Mouse (Mus musculus): ENCODE measurements at regions not wholly inside any gene's neighbourhood (a gene's known extent, or its start where the extent isn't known, plus 50 kb on each side); places are given as distances from the start of the nearest gene placed in this dataset.

DNA sequence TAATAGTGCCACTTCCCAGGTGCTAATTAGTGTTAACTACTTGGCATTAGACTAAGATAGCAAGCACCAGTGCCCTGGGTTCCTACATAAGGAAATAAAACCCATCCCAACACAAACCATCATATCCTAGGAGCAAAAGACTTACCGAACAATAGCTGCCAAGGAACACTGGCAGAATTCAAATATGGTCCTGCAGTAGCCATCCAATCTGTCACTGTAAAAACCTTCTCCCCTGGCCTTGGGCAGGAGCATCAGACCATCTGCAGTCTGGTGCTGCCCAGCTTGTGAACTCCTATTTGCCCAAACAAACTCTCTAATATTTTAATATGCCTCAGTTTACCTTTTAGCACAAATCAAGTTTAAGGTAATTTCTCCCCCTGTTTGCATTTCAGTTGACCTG lies 137.9 kb upstream of the Nabp1 start:
- Histone ChIP-seq H3K4me1 (peaks cover 25% of the 10 kb centered on the region), H3K27me3 (ENCODE audit: poor library complexity, severe bottlenecking) (peaks cover 11% of the 10 kb centered on the region; the same call in 1 of the 2 replicates), H3K27ac (no peak overlapping the region), H3K4me3 (no peak overlapping the region), H3K9me3 (no peaks in the 10 kb centered on the region), H3K36me3 (replicated peaks) (no peaks in the 10 kb centered on the region)
- no peak for DNase-seq (ENCODE audit: extremely low spot score, low spot score)
- WGBS = 97% methylated on average over 1 of the region's 1 CpGs

DNA sequence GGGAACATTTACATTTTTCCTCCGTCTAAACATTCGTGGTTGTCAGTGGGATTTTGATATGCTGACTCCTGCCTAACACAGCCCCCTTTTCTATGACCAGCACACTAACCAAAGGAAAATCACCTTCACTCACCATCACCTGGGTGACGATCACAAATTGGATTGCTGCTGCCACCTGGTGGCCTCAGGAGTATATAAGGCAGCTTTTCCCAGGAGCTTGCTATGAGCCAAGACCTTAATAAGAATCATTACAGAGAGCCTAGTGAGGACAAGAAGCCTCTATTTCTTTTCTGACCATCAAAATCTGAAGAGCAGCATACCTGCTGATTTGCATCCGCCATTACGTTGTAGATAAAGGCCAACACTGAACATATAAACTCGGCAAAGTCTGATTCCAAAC lies 137.3 kb upstream of the Nabp1 start:
- H3K4me1 ChIP-seq = peaks cover 23% of the 10 kb centered on the region
- no peaks in the 10 kb centered on the region for H3K9me3 ChIP-seq
- no peaks in the 10 kb centered on the region for H3K36me3 ChIP-seq (replicated peaks)
- no peak overlapping the region for H3K27ac ChIP-seq
- WGBS = 24% methylated on average over 6 of the region's 6 CpGs
- peaks cover 11% of the 10 kb centered on the region; the same call in 1 of the 2 replicates for H3K27me3 ChIP-seq (ENCODE audit: poor library complexity, severe bottlenecking)
- no peak overlapping the region for H3K4me3 ChIP-seq
- DNase-seq (ENCODE audit: extremely low spot score, low spot score) = peak; percentile 39

DNA sequence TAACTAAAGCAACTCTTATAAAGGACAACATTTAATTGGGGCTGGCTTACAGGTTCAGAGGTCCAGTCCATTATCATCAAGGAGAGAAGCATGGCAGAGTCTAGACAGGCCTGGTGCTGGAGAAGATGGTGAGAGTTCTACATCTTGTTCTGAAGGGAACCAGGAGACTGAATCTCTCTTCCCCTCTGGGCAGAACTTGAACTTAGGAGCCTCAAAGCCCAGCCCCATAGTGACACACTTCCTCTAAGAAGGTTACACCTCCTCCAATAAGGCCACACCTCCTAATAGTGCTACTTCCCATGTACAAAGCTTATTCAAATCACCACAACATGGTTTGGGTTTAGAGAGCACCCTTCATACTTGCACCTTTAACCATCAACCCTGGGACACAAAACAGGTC lies 136.5 kb upstream of the Nabp1 start:
- peaks cover 11% of the 10 kb centered on the region; the same call in 1 of the 2 replicates for H3K27me3 ChIP-seq (ENCODE audit: poor library complexity, severe bottlenecking)
- peaks cover 23% of the 10 kb centered on the region for H3K4me1 ChIP-seq
- no peaks in the 10 kb centered on the region for H3K36me3 ChIP-seq (replicated peaks)
- H3K4me3 ChIP-seq = no peak overlapping the region
- no peaks in the 10 kb centered on the region for H3K9me3 ChIP-seq
- H3K27ac ChIP-seq = no peak overlapping the region
- no peak for DNase-seq (ENCODE audit: extremely low spot score, low spot score)

DNA sequence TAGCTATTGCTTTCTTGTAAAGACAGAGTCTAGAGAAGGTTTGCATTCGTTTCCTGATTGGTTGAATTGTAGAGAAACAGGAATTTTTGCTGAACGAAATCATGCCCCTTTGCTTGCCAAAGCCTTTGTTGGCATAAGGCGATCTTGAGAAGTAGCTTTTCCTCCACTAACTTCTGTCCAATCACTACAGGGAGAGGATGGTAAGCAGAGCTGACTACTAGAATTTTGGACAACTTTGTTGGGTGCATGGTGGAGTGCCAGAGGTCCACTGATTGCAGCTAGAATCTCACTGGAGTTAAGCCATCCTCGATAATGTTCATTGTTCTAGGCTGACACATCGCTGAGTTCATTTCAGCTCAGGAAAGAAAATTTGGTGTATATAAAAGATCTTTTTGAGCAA lies 131.1 kb upstream of the Nabp1 start:
- H3K27ac ChIP-seq = no peak overlapping the region
- 88% methylated on average over 5 of the region's 5 CpGs for WGBS
- peaks cover 20% of the 10 kb centered on the region for H3K4me1 ChIP-seq
- no peaks in the 10 kb centered on the region for H3K9me3 ChIP-seq
- H3K4me3 ChIP-seq = no peak overlapping the region
- DNase-seq (ENCODE audit: extremely low spot score, low spot score) = no peak
- H3K27me3 ChIP-seq (ENCODE audit: poor library complexity, severe bottlenecking) = no peaks in the 10 kb centered on the region
- no peaks in the 10 kb centered on the region for H3K36me3 ChIP-seq (replicated peaks)

DNA sequence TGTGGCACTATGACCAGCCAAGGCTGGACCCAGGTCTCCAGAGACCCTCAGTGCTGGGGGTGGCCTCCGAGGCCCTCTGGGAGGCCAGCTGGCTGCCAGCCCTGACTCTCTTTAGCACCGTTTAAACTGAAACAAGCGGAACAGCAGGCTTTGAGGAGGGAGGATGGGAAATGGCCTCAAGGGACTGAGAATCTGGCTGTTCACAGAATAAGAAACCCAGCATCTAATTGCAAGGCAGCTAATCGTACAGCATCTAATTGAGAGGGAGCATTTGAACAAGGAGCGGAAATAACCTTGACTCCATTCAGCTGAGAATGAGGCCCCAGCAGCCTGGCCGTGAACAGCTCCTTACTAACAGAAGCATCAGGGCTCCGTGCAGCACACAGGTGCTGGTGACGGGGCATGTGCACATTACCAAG lies 129.2 kb upstream of the Nabp1 start:
- no peaks in the 10 kb centered on the region for H3K36me3 ChIP-seq (replicated peaks)
- no peak overlapping the region for H3K4me3 ChIP-seq
- WGBS = 45% methylated on average over 8 of the region's 8 CpGs
- no peaks in the 10 kb centered on the region for H3K9me3 ChIP-seq
- peaks cover 20% of the 10 kb centered on the region for H3K4me1 ChIP-seq
- peak overlapping the region; percentile 65; the same call in 1 of the 2 replicates for H3K27ac ChIP-seq
- DNase-seq (ENCODE audit: extremely low spot score, low spot score) = no peak
- no peaks in the 10 kb centered on the region for H3K27me3 ChIP-seq (ENCODE audit: poor library complexity, severe bottlenecking)

DNA sequence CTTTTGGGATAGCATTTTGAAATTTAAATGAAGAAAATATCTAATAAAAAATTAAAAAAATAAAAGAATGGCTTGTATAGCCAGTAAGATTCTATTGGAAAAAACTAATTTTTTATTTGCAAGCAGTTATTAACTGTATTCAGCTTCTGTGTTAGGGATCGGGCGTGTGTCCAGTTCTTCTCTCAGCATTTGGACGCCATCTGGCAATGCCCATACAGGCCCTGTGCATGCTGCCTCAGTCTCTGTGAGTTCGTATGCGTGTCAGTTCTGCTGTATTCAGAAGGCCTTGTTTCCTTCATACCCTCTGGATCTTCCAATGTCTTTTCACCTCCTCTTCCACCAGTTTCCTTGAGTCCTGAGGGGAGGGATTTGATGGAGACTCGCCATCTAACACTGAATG lies 123.8 kb upstream of the Nabp1 start:
- H3K4me3 ChIP-seq = no peak overlapping the region
- H3K27ac ChIP-seq = no peak overlapping the region
- H3K36me3 ChIP-seq (replicated peaks) = no peaks in the 10 kb centered on the region
- 91% methylated on average over 6 of the region's 6 CpGs for WGBS
- peaks cover 4% of the 10 kb centered on the region for H3K4me1 ChIP-seq
- no peaks in the 10 kb centered on the region for H3K9me3 ChIP-seq
- no peaks in the 10 kb centered on the region for H3K27me3 ChIP-seq (ENCODE audit: poor library complexity, severe bottlenecking)
- no peak for DNase-seq (ENCODE audit: extremely low spot score, low spot score)

DNA sequence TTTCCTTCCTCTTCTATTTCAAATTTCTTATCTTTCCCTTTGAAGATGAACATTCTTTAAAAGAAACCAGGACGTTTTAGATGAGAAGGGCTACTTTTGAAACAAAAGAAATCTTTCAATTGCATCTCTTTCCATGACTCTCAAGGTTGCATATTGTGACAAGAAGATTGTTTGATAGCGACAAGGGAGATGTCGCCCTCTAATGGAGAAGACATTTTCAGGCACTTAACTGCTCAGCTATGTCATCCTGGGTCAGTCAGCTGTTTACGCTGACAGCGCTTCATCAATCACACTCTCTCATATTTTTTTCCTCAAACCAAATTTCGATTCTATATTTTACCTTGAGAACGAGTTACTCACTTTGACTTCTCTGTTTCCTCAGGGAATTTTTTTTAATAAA lies 122.2 kb upstream of the Nabp1 start:
- 33% methylated on average over 7 of the region's 7 CpGs for WGBS
- no peak overlapping the region for H3K4me3 ChIP-seq
- DNase-seq (ENCODE audit: extremely low spot score, low spot score) = no peak
- no peak overlapping the region for H3K27ac ChIP-seq
- no peaks in the 10 kb centered on the region for H3K36me3 ChIP-seq (replicated peaks)
- H3K9me3 ChIP-seq = no peaks in the 10 kb centered on the region
- 0 out of 2 replicates have a peak, but pooled peaks cover 2% of the 10 kb centered on the region for H3K4me1 ChIP-seq
- no peaks in the 10 kb centered on the region for H3K27me3 ChIP-seq (ENCODE audit: poor library complexity, severe bottlenecking)

DNA sequence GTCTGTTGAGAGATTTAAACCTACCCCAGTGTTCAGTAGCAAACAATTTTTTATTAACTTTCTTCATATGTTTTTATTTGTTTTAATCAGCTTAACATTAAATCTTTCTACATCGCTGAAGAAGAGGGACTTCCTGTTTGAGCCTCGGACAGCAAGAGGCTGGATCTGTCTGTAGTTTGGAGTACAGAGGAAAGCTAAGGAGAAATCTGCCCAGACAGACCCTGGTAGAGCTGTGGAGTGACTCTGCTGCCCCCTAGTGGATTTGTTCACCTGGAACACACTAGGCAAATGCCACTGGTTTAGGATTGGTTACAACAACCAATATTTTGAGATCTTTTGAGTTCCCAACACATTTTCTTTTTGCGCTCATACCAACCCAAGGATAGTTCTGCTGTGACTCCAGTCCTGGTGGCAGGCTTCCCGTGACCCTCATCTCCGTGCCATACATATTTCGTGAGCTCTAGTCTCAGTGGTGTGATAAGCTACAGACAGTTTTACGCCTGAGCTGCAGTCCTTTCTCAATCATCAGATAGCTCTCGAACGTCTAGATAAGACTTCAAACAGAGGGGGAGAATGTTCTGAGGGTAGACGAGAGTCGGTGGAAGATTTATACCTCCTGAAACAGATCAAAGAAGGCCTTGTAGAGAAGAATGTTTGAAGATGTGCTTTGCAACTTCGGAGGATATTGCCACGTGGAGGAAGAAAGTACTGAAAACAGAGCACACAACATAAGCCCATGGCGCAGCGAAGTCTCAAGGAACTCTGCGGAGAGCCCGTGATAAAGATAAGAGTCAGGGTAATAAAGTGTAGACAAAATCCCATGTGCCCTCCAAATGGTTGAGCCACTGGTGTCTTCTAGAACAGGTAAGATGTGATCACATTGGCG lies 119.0 kb upstream of the Nabp1 start:
- peak; percentile 82 for DNase-seq (ENCODE audit: extremely low spot score, low spot score)
- Histone ChIP-seq H3K36me3 (replicated peaks) (no peaks in the 10 kb centered on the region), H3K27me3 (ENCODE audit: poor library complexity, severe bottlenecking) (no peaks in the 10 kb centered on the region), H3K9me3 (no peaks in the 10 kb centered on the region), H3K27ac (no peak overlapping the region), H3K4me3 (no peak overlapping the region), H3K4me1 (0 out of 2 replicates have a peak, but pooled peaks cover 2% of the 10 kb centered on the region)
- 56% methylated on average over 18 of the region's 18 CpGs for WGBS

DNA sequence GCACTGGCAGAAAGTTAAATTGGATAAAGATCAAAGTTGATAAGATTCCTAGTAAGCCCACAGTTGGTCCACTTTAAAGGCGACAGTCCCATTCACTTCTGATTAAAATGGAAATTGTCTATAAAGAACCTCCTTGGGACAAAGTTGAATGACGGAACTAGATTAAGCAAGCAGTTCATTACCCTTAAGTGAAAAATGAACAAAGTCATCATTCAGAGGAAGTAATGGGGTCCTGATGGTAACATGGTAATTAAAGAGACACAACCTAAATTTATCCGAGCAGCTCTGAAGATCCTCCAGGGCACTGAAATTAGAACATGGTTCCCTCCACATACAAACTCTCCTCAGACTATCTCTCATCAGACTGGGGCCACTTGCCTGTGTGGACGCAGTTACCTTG lies 116.4 kb upstream of the Nabp1 start:
- Histone ChIP-seq H3K9me3 (no peaks in the 10 kb centered on the region), H3K4me3 (no peak overlapping the region), H3K27ac (no peak overlapping the region), H3K36me3 (replicated peaks) (no peaks in the 10 kb centered on the region), H3K4me1 (peaks cover 10% of the 10 kb centered on the region), H3K27me3 (ENCODE audit: poor library complexity, severe bottlenecking) (no peaks in the 10 kb centered on the region)
- 82% methylated on average over 4 of the region's 4 CpGs for WGBS
- no peak for DNase-seq (ENCODE audit: extremely low spot score, low spot score)

DNA sequence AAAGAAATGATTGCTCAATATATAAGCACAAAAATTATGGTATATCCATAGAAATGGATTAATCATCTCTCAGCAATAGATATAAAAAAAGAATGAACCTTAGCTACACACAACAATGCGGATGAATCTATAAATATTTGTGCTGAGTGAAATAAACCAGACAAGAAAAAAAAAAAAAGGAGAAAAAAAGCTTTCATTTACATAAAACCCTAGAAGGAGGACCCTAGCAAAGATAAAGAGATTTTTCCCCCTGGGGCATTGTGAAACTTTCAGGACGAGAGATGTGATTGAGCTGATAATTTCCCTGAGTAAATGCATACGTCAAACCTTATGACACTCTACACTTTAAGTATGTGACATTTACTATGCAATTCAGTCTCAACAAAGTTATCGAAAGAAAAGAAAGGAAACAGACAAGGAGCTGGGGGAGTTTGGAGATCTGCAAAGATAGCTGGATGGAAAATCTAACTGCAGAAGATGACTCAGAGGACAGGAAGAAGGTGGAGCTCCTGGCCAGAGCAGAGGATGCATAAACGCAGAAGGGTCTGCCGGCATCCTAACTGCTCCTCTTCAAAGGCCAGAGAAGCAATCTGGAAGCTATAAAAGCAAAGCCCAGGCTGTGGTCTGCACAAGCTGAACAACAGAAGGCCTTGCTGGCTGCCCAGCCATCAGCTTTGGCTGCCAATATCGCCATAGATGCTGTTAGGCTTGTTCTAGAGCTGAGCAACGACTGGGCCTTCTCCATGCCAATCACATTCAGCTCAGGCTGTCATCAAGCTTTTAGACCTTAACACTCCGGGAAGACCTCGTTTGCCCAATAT lies 115.6 kb upstream of the Nabp1 start:
- H3K27ac ChIP-seq = no peak overlapping the region
- 85% methylated on average over 10 of the region's 10 CpGs for WGBS
- H3K27me3 ChIP-seq (ENCODE audit: poor library complexity, severe bottlenecking) = no peaks in the 10 kb centered on the region
- no peak overlapping the region for H3K4me3 ChIP-seq
- H3K4me1 ChIP-seq = peaks cover 10% of the 10 kb centered on the region
- H3K9me3 ChIP-seq = no peaks in the 10 kb centered on the region
- H3K36me3 ChIP-seq (replicated peaks) = no peaks in the 10 kb centered on the region
- no peak for DNase-seq (ENCODE audit: extremely low spot score, low spot score)

DNA sequence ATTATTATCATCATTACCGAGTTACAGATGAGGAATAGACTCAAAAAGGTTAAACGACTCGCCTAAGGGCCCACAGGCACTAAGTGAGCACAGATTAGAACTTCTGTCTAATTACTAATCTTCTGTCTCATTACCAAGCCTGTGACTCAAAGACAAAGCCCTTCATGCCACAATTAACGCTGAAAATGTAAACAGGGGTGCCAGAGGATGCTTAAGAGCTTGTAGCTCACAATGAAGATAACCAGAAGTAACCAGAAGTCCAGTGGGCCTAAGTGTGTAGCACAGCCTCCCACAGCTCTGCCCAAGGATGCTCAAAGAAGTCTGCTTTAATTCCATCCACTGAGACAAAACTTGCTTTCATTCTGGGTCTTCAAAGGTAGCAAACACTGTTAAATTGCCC lies 113.7 kb upstream of the Nabp1 start:
- 59% methylated on average over 4 of the region's 4 CpGs for WGBS
- no peak for DNase-seq (ENCODE audit: extremely low spot score, low spot score)
- Histone ChIP-seq H3K9me3 (no peaks in the 10 kb centered on the region), H3K36me3 (replicated peaks) (no peaks in the 10 kb centered on the region), H3K27me3 (ENCODE audit: poor library complexity, severe bottlenecking) (no peaks in the 10 kb centered on the region), H3K4me3 (no peak overlapping the region), H3K27ac (no peak overlapping the region), H3K4me1 (peaks cover 8% of the 10 kb centered on the region)

DNA sequence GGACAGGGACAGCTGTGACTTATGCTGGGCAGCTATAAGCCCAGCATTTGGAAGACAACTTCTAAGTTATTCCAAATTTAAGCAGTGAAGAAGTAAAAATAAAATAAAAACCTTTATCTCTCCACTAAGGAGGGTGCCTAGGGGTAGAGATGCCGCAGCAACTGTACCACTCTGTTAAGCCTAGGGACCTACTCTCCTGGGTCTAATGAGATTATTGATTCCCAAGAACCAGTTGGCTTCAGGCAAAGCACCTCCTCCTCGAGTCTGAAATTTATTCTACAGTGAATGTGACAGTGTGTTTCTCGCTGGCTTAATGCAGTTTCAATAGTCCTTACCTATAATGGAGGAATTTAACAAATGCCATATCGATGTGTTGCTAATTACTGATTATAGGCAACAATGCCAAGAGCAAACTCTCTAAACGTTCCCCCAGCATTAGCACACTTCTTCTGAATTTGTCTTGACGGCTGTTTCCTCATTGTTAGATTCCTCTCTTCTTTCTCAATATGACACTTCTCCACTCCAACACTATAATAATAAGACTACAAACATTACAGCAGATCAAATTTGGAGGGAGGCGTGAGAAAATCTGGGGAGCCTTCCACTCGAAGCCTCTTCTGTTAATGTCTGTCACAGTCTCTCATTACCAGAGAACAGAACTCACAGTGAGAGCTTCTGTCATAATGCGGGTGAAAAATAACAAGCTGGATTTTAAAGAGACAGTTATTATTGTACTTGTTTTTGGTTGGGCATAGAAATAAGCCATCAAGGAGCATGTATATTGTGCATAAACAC lies 112.6 kb upstream of the Nabp1 start:
- Histone ChIP-seq H3K4me3 (no peak overlapping the region), H3K36me3 (replicated peaks) (no peaks in the 10 kb centered on the region), H3K27ac (no peak overlapping the region), H3K9me3 (no peaks in the 10 kb centered on the region), H3K27me3 (ENCODE audit: poor library complexity, severe bottlenecking) (no peaks in the 10 kb centered on the region), H3K4me1 (peaks cover 8% of the 10 kb centered on the region)
- 74% methylated on average over 9 of the region's 9 CpGs for WGBS
- DNase-seq (ENCODE audit: extremely low spot score, low spot score) = no peak
